Mouse (Mus musculus) lung, postnatal 0 days (tissue): Measurements from ENCODE around the gene Rsrc1. TPM values are rescaled to one million over a fixed set of nuclear protein-coding genes. Genes with fewer than 3 reads are reported as not detected.

Experiments used
- ATAC-seq: fragments of 200-750 bp; cut with Nextera tagmentation; 2 replicates; pipeline ENCODE4 v1.8.0; 2017; ENCODE audit warnings: moderate library complexity
- DNase-seq: peaks from one replicate; pipeline ENCODE4 v3.0.0-alpha.2; 2016; ENCODE audit warnings: low spot score
- H3K27ac ChIP-seq: fragments of 300-500 bp; sonication (generic); 2 replicates; pipeline ENCODE4 v1.5.1; 2014; ENCODE audit warnings: antibody characterized with exemption, mild to moderate bottlenecking, low read length, mixed read lengths
- H3K27me3 ChIP-seq: fragments of 300-500 bp; sonication (generic); replicated peaks from 2 replicates; pipeline ENCODE4 v1.6.1; 2014; ENCODE audit warnings: low read length, mixed read lengths; ENCODE audit not compliant: insufficient read depth
- H3K36me3 ChIP-seq: fragments of 300-500 bp; sonication (generic); 2 replicates; pipeline ENCODE4 v1.6.1; 2014; ENCODE audit warnings: low read length, mixed read lengths; ENCODE audit not compliant: insufficient read depth
- H3K4me1 ChIP-seq: fragments of 300-500 bp; sonication (generic); 2 replicates; pipeline ENCODE4 v1.6.1; 2014; ENCODE audit warnings: antibody characterized with exemption, low read depth, low read length, mixed read lengths; ENCODE audit not compliant: insufficient read depth
- H3K4me2 ChIP-seq: fragments of 300-500 bp; sonication (generic); replicated peaks from 2 replicates; pipeline ENCODE4 v1.6.1; 2014; ENCODE audit warnings: low read depth, mild to moderate bottlenecking, low read length, moderate library complexity, mixed read lengths
- H3K4me3 ChIP-seq: fragments of 300-500 bp; sonication (generic); 2 replicates; pipeline ENCODE4 v1.5.1; 2014; ENCODE audit warnings: low read depth, low read length
- H3K9ac ChIP-seq: fragments of 300-500 bp; sonication (generic); replicated peaks from 2 replicates; pipeline ENCODE4 v1.6.1; 2014; ENCODE audit warnings: low read depth, mild to moderate bottlenecking
- H3K9me3 ChIP-seq: fragments of 300-500 bp; sonication (generic); 2 replicates; pipeline ENCODE4 v1.6.1; 2016; ENCODE audit warnings: low read length, mixed read lengths
- CTCF ChIP-seq: IDR thresholded peaks from 2 replicates; pipeline ENCODE4 v1.5.1; 2016; ENCODE audit warnings: antibody characterized with exemption, mild to moderate bottlenecking
- EP300 ChIP-seq: IDR thresholded peaks from 2 replicates; pipeline ENCODE4 v1.6.1; 2016; ENCODE audit warnings: antibody characterized with exemption, mild to moderate bottlenecking, control low read depth
- WGBS: fragments of 180-500 bp; shearing (Covaris S2); extraction: QIAGEN DNeasy Blood & Tissue Kit; methylation state at CpG from one replicate; pipeline ENCODE4 v1.1.7; 2014; 5-methylcytosine and 5-hydroxymethylcytosine counted together
- polyA plus RNA-seq: library from polyadenylated mRNA; unstranded; fragments of >200 nt; fragmentation: Nextera tagmentation; extraction: Ambion mirVana; gene quantifications from 2 replicates; pipeline ENCODE4 v1.2.1, GENCODE M21; 2015

Rsrc1 gene
- polyA plus RNA-seq, 1 experiment from 2014 or later, result 15.7 TPM

DNA sequence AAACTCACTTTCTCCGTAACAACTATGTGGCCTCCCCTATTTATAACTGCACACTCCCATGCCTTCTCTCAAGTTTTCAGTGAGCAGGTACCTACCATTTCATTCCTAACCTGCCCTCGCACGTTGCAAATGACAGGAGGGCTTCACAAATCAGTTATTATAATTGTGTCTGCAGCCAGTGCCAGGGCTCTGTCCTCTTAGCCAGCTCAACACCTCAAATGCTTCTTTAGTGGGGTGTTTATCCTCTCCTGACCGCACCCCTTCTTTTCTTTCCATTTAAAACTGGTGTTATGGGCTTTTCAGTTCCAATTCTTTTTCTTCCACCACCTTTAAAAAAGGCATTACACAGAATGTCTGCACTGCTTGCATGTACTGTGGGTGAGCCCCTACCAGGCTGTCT is 391.0 kb downstream of the Rsrc1 start:
- Histone ChIP-seq H3K9me3 (no peaks in the 10 kb centered on the region), H3K36me3 (no peaks in the 10 kb centered on the region), H3K4me2 (no peak overlapping the region), H3K27me3 (no peaks in the 10 kb centered on the region), H3K4me1 (no peaks in the 10 kb centered on the region), H3K4me3 (no peak overlapping the region), H3K27ac (no peak overlapping the region), H3K9ac (no peak overlapping the region)
- 67% methylated on average over 4 of the region's 4 CpGs for WGBS
- no peak for DNase-seq
- ATAC-seq, result no peak
- TF ChIP-seq CTCF, result no peak
- TF ChIP-seq EP300, result no peak

DNA sequence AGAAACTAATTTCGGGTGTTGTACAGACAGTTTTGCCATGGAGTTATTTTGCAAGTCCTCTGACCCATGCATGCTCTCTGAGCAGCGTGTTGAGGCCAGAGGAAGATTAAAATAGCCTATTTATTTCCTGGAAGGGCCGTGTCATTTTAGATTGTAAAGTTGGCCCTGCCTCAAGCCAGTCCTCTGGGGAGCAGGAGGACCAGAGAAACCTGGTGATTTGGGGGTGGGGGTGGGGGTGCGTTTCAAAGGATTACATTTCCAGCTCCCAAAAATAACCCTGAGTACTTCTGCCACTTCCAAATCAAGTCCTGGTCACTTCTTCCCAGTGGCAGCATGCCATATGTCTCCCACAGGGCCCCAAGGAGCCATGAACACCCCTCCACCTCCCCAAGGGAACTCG is 391.6 kb downstream of the Rsrc1 start:
- Histone ChIP-seq H3K27ac (no peak overlapping the region), H3K36me3 (no peaks in the 10 kb centered on the region), H3K9ac (no peak overlapping the region), H3K4me2 (no peak overlapping the region), H3K27me3 (no peaks in the 10 kb centered on the region), H3K9me3 (no peaks in the 10 kb centered on the region), H3K4me3 (no peak overlapping the region), H3K4me1 (no peaks in the 10 kb centered on the region)
- 40% methylated on average over 5 of the region's 5 CpGs for WGBS
- TF ChIP-seq EP300 (no peak), CTCF (no peak)
- DNase-seq (peak; percentile 8), ATAC-seq (no peak)

DNA sequence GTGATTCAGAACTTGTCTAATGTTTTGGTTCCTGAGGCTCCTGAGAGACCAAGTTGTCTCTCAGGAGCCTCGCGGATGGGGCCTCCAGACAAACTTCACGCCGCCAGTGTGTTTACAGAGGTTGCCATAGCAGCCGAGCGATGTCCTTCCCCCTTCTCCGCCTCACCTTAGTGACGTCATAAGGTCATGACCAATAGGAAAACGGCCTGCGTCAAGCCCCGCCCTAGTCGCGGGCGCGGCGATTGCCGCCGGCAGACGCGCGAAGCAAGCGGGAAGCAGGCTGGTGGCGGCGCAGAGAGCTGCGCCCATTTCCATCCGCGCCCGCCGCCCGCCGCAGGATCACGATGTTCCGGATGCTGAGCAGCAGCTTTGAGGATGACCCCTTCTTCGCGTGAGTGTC is 392.7 kb downstream of the Rsrc1 start, which contains the start of gene Mlf1:
TSS of gene Mlf1 (plus strand) at position 226 of the 400 bp plus-strand sequence.
- Histone ChIP-seq H3K27me3 (no peaks in the 10 kb centered on the region), H3K27ac (no peak within 1 kb of the TSS), H3K4me3 (peak within 1 kb of the TSS; percentile 36), H3K4me2 (peak within 1 kb of the TSS; percentile 62), H3K4me1 (no peaks in the 10 kb centered on the region), H3K36me3 (no peaks in the 10 kb centered on the region), H3K9me3 (no peaks in the 10 kb centered on the region), H3K9ac (no peak within 1 kb of the TSS)
- WGBS, result under 1% methylated on average over 35 of the region's 35 CpGs
- DNase-seq (peak; percentile 90), ATAC-seq (peak; percentile 97)
- no peak for TF ChIP-seq EP300
- no peak for TF ChIP-seq CTCF

DNA sequence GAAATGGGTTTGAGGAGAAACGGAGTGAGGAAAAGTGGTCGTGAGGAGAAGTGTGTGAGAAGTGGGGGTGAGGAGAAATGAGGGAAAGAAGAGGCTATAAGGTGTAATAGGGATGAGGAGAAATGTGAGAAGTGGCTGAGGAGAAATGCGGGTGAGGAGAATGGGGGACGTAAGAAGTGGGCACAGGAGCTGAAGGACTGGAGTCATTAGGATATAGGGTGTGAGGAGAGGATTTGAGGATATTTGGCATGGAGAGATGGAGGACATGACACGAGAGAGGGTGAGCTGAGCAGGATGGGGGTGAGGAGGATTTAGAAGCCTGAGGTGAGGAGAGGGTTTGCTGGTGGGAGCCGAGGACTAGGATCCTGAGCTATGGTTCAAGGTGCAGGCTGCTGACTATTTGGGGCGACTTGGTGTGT is 393.2 kb downstream of the Rsrc1 start:
- Histone ChIP-seq H3K27ac (no peak overlapping the region), H3K4me3 (peak overlapping the region; percentile 36), H3K9me3 (no peaks in the 10 kb centered on the region), H3K9ac (no peak overlapping the region), H3K36me3 (no peaks in the 10 kb centered on the region), H3K4me2 (peak overlapping the region; percentile 62), H3K4me1 (no peaks in the 10 kb centered on the region), H3K27me3 (no peaks in the 10 kb centered on the region)
- ATAC-seq (peak; percentile 12; the same call in 1 of the 2 replicates), DNase-seq (peak; percentile 16)
- TF ChIP-seq CTCF, result no peak
- 28% methylated on average over 7 of the region's 7 CpGs for WGBS

DNA sequence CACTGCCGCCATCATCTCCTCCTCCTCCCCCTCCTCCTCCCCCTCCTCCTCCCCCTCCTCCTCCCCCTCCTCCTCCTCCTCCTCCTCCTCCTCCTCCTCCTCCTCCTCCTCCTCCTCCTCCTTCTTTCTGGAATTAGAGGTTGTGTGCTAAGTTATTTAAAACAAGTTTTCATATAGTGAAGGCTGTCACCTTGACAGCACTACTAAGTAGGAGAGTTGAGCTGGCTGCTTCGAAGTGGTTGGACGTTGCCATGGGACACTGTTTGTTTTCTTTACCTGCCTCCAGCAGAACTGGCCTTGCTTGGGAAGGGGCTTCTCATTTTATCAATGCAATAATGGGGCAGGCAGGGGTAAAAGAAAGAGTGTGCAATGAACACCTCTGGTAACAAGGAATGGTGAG is 393.9 kb downstream of the Rsrc1 start, which contains the start of gene Gm17402:
TSS of gene Gm17402 (minus strand) at position 101 of the 400 bp plus-strand sequence.
- Histone ChIP-seq H3K4me1 (no peaks in the 10 kb centered on the region), H3K4me3 (peak within 1 kb of the TSS; percentile 36), H3K4me2 (peak within 1 kb of the TSS; percentile 62), H3K9me3 (no peaks in the 10 kb centered on the region), H3K9ac (no peak within 1 kb of the TSS), H3K27ac (no peak within 1 kb of the TSS), H3K27me3 (no peaks in the 10 kb centered on the region), H3K36me3 (no peaks in the 10 kb centered on the region)
- WGBS, result 24% methylated on average over 3 of the region's 3 CpGs
- ATAC-seq (no peak), DNase-seq (no peak)
- TF ChIP-seq EP300, result no peak

DNA sequence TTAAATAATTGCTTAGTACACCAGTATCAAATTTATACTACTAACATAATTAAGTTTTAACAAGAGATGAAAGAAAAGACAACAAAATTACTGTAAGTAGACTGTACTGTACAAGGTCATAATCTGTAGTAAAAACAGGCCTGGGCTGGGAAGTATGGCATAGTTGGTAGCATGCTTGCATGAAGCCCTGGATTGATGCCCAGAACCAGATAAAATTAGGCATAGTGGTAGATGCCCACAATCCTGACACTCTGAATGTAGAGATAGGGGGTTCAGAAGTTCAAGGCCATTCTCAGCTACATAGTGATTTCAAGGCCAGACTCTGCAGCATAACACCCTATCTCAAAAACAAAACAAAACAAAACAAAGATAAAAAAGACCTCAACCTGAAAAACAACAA is 397.0 kb downstream of the Rsrc1 start:
- H3K27ac ChIP-seq, result no peak overlapping the region
- ATAC-seq (no peak), DNase-seq (no peak)

More for the DNA sequence above, 397.0 kb downstream of the Rsrc1 start:
- no peaks in the 10 kb centered on the region for H3K36me3 ChIP-seq
- no peak overlapping the region for H3K9ac ChIP-seq
- H3K9me3 ChIP-seq, result no peaks in the 10 kb centered on the region
- no peak for TF ChIP-seq EP300
- no peak for TF ChIP-seq CTCF
- H3K4me2 ChIP-seq, result no peak overlapping the region
- H3K27me3 ChIP-seq, result no peaks in the 10 kb centered on the region
- H3K4me1 ChIP-seq, result no peaks in the 10 kb centered on the region
- H3K4me3 ChIP-seq, result no peak overlapping the region

Other genes with a start within 250 kb of the Rsrc1 start
- 0.87 and 1.4 TPM in 2 replicates for gene Shox2, start 381 bp downstream of the Rsrc1 start, polyA plus RNA-seq